Mouse (Mus musculus) monocyte, adult 59 days (primary cell): ENCODE results near the gene Spata2. TPM values are rescaled to one million over a fixed set of nuclear protein-coding genes. Genes with fewer than 3 reads are reported as not detected.

Experiments used
- total RNA-seq, 2 experiments: library from RNA; stranded (reverse); gene quantifications; one replicate each; pipeline ENCODE4 v1.2.4; 2023

Spata2 gene
- 10 to 100 TPM; 41.9 to 48.0 TPM for total RNA-seq

DNA sequence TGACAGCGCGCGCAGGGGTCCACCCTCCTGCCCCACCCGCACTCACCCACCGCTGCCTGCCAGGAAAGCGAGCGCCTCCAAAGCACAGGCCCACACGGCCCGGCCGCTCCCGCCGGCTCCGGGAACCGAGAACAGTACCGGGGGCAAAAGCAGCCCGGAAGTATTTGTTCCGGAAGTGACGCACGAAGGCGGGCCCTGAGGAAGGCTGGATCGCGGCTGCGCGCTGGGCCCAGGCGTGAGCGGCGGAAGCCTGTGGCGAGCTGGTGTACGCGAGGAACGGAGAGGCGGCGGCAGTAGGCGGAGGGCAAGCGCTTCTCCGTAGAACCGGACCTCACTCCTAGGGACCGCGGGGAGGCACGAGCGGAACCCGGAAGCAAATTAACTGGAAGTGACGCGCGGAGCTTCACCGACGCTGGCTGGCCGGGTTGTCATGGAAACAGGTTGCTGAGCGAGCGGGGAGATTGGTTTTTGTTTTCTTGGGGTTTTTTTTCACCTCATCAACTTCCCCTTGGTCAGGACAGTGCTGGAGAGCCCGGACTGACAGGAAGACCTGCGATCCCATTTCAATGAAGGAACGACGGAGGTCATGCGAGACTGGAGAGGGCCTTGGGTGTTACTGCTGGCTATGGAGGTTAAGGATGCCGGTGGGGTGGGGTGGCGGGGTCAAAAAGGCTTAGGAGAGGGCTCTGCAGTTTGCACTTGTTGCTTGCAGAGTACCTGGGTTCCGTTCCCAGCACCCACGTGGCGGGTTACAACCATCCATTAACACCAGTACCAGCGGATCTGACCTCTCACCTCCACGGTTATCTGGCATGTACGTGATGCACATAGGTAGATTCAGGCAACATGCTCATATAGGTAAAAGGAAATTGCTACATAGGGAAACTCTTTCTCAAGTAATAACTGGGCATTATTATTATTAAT lies at the start of gene Spata2:
Spata2 (minus strand) TSS at position 175 of the 924 bp plus-strand sequence.

DNA sequence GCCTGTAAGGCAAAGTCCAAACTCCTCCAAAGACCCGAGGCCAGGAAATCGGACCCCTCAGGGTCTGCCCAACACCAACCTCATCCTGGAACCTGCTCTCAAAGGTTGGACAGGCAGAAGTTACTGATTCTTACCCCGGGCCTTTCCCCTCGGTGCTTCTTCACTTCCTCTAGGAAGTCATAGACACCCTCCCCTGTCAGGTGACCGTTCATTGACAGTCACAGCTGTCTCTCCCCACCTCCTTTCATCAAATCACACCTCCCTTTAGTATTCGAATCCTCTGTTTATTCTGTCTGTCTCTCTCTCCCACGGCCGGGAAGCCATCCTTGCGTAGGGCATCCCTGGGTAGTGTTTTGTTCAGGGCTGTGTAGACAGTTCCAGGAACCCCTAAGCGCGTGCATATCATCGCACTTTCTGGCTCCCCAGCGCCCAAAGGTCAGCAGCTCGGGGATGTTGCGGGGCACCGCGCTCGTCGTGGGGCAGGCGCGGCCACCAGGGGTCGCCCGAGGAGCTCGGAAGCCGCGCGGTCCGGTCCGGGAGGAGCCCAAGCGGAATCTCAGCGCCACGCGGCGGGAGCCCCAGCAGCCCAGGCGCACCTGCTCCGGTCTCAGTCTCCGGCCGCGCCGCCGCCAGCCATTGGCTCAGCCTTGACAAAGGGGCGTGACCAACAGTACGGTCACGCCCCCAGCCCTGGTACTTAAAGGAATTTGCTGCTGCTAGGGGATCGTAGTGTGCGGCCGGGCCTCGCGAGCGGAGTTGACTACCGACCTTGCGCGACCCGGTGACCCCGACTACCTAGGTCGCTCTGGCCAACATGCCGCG lies 45.0 kb upstream of the Spata2 start, which contains the start of gene Snai1:
Snai1 (plus strand) TSS at position 720 of the 822 bp plus-strand sequence.

DNA sequence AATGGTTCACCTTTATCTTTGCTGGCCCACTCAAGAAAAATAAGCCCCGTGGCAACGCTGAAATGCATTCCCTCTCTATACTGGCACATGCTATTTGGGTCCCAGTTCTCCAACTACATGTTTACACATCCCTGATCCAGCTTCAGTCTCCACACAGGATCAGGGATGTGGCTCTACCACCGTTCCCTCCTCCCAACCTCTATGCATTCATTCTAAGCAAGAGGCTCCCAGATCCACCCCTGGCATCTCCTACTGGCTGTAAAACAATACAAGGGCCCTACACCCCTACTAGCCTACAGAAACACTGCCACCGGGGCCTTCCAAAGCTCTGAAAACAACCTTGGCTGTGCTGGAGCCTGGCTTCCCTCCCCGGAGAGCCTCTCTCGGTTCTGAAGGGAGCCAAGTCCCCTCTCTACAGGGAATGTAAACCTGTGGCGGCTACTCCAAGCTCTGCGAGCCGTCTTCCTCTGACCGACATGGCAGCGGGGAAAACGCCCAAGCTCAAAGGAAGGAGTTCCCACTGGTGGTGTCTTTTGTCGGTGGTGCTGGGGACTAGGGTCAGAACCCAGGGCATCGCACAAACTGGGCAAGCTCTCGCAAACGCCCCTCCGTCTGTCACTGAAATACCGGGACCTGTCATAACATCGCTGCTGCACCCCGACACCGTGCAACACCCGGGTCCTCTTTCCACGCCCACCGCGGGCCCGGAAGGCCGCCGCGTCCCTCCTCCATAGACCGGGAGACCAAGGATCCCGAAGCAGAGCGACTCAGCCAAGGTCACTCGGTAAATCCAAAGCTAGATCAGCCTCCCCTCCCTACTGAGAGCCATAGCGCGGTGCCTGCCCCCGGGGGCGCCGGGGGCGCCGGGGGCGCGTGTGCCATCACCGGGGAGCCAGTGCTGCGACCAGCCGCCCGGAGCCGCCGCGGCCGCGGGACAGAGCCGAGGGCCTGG lies 654 bp downstream of the Spata2 start, which contains the start of gene Rnf114:
Rnf114 (plus strand) TSS at position 889 of the 952 bp plus-strand sequence.

Other genes starting within 250 kb of the Spata2 start
- 100 to 1,000 TPM; 125 to 134 TPM for gene B4galt5, start 143.7 kb downstream of the Spata2 start, total RNA-seq
- 10 to 100 TPM; 57.6 to 62.9 TPM for gene Slc9a8, start 71.2 kb downstream of the Spata2 start, total RNA-seq
- 10 to 100 TPM; 87.5 to 90.3 TPM for gene Rnf114, start 242 bp downstream of the Spata2 start, total RNA-seq
- under 1 TPM; 0.43 to 0.50 TPM for gene Snai1, start 45.3 kb upstream of the Spata2 start, total RNA-seq
- 100 to 1,000 TPM in 1 of 2 experiments, 10 to 100 TPM in 1; 99.4 to 124 TPM for gene Ube2v1, start 139.2 kb upstream of the Spata2 start, total RNA-seq
- 10 to 100 TPM; 18.3 to 39.3 TPM for gene Gm20431, start 168.6 kb upstream of the Spata2 start, total RNA-seq
- gene Cebpb, start 196.0 kb upstream of the Spata2 start, total RNA-seq, result 1,000 to 10,000 TPM; 1,032 to 1,174 TPM
- 100 to 1,000 TPM; 127 to 156 TPM for gene Tmem189, start 196.9 kb upstream of the Spata2 start, total RNA-seq